Mouse (Mus musculus) layer of hippocampus, postnatal 14 days (tissue): ENCODE data around the gene Traip. TPM values are rescaled to one million over a fixed set of nuclear protein-coding genes. Genes with fewer than 3 reads are reported as not detected.

Experiments used
- DNase-seq, 2 experiments: peaks; one replicate each; pipeline ENCODE4 v3.0.0; 2021 to 2022; ENCODE audit warnings: low spot score in 2 of 2, mixed read lengths in 1 of 2
- total RNA-seq, 2 experiments: library from RNA; stranded (reverse); gene quantifications; 2 replicates each; pipeline ENCODE4 v1.2.3; 2021

Gene Traip
- total RNA-seq, 2 experiments from 2014 or later = 22.3 to 23.8 TPM

- no peak for DNase-seq
These were observed 17.7 kb upstream of the Traip start for GRCm38 (mm10) chr9:107932221-107932620.

- DNase-seq = peak in 1 of 2 experiments; percentile 40
These were observed 15.8 kb upstream of the Traip start for GRCm38 (mm10) chr9:107934146-107934545.

GRCm38 (mm10) chr9:107935374-107935773 is 14.6 kb upstream of the Traip start, which contains the start of gene Camkv:
Camkv (plus strand) TSS chr9:107935674.
- no peak for DNase-seq

DNA sequence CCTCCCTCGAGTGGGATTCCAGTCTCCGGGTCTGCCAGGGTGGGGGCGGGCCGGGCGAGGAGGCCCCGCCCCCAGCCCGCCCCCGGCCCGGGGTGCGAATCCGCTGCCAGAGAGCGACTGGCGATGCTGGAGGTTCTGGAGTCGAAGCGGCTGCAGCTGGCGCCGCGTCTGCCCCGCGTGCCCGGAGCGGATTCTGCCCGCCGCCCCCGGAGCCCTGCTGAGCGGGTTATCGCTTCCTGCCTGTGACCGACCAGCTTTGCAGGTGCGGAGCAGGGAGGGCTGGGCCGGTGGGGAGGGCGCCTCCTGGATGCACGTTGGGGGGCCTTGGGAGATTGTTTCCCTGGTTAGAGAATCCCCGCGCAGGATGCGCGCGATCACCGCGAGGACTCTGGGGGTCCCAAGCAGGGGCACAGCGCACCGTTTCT is 14.1 kb upstream of the Traip start:
- DNase-seq = peak; percentile 51 to 63

- DNase-seq = peak; percentile 53 to 67
These were observed 13.6 kb upstream of the Traip start for GRCm38 (mm10) chr9:107936215-107936822.

- DNase-seq = no peak
These were observed 13.1 kb upstream of the Traip start for GRCm38 (mm10) chr9:107936831-107937230.

DNA sequence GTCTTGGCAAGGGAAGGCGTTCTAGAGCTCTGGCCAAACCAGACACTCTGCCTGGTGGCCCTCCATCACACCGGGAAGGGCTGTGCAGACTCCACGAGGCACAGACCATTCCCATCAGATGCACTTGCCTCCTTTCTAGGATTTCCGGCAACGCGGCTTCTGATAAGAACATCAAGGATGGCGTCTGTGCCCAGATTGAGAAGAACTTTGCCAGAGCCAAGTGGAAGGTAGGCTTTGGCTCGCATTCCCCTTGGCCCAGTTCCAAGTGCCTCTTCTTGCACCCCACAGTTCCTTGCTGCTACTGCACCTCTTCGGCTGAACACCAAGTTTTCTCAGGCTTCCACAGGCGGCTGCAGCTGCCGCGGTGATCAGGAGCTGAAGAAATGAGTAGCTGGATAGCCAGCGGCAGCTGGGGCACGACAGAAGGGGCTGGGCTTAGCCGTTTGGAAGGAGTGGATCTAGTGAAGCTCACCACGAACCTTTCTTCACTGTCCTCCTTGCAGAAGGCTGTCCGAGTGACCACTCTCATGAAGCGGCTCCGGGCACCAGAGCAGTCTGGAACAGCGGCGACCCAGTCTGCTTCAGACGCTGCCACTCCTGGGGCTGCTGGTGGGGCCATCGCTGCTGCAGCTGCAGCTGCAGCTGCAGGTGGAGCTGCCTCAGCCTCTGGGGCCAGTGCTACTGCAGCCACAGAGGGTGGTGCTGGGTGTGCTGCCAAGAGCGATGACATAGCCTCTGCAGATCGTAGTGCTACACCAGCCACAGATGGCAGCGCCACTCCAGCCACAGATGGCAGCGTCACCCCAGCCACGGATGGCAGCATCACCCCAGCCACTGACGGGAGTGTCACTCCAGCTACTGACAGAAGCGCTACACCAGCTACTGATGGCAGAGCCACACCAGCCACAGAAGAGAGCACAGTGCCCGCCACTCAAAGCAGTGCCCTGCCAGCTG is 2.4 kb upstream of the Traip start:
- DNase-seq = no peak

DNA sequence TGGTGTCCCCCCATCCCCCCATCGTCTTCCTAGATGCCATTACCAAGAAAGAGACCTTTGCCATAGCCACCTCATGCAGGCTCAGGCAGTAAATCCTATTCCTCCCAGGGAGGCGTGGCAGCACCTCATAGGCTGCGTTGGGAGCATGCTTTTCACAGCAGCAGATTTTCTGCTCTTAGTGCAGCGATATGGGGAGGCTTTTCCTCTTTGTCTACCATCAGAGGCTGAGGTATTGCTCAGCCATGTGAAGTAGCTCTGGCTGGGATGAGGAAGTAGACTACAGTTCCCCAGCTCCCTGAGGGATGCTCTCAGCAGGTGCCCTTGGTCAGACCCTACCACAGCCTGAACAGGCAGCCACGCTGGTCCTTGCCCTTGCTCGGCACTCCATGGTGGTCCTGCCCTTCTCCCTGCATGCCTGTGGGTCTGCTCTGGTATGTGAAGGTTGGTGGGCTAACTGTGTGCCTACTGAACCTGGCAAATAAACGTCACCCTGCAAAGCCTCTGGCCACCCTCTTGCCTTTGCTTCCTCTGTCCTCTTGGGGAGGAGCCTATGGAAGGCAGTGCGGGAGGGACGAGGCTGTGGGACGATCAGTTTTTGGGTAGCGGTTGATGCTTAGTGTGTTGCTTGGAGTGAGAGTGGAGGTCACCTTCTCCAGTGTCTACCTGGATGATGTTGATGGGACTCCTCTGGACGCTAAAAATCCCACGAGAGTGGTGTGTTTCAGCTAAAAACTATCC is 583 bp upstream of the Traip start:
- no peak for DNase-seq

DNA sequence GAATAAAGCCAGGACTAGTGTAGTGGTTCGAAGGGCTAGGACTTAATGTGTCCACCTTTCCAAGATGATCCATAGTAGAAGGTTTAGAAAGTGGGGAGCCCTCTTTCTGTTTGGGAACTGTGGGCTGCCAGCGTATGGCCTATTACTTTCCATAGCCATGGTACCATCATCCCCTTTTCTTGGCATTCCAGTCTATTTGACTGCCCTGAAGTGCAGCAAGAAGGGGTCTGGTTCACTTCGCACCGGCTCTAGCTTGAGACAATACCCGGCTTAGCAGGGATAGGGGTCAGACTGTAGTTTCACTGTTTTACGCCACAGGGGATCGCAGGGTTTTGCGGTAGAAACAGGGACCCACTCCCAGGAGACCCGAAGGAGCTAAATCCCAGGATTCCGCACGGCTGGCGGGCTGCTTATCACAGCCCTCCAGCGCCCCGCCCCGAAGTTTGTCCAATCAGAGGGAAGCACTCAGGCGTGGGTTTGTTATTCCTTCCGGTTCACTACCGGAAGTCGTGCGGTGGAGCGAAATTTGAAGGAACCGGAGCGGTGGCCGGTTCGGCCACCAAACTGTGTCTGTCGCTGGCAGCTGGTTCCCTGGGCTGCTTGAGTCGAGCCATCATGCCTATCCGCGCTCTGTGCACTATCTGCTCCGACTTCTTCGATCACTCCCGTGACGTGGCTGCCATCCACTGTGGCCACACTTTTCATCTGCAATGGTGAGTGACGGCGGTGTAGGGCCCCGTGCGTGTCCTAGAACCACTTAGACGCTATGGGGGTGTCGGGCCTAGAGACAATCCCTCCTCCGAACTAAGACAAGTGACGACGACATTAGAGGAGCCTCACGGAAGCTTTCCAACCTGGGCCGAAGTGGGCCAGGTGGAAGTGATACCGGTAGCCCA is 772 bp downstream of the Traip start:
- peak; percentile 86 to 94 for DNase-seq

DNA sequence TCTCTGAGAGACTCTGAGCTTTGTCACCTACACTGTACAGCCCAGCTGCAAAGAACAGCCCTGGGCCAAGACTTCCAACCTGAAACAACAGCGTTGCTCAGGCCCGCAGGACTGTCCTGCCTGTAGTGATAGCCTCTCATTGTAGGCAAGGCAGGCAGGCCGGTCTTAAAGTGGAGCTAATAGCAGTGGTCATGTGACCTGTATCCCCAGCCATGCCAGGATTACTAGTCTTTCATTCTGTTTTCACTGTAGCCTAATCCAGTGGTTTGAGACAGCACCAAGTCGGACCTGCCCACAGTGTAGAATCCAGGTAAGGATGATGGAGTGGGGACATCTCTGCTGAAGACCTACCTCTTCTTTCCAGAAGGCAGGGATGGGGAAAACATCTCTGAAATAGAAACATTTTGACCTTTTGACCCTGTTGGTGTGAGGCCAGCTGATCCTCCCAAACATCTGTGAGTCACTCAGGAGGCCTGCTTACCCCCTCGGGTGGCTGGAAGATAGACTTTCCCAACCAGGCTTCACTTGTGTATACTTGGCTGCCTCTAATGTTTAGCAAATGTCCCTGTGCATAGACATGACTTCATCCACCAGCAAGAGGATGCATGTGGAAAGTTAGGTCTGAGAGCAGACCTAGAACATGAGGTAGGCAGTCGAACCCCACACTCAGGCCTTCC is 5.8 kb downstream of the Traip start:
- no peak for DNase-seq

- DNase-seq = no peak
These were observed 7.2 kb downstream of the Traip start for GRCm38 (mm10) chr9:107957141-107957540.

DNA sequence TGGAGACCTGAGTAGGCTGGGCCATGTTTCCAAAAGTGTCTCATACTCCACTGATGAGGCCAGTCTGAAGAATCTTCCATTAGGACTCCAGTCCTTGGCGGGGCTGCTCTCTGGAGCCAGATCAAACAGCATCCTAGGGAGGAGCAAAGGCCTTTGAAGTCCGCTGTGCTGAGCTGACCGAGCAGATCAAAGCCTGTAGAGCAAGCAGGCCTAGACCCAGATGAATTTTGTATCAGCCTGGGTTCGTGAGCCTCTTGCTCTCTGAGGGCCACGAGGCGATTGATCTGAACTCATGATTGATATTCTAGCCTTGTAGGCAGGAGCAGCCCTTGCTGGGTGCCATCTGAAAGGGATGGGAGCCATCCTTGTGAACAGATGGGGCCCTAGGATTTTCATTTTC is 10.0 kb downstream of the Traip start:
- DNase-seq = no peak

DNA sequence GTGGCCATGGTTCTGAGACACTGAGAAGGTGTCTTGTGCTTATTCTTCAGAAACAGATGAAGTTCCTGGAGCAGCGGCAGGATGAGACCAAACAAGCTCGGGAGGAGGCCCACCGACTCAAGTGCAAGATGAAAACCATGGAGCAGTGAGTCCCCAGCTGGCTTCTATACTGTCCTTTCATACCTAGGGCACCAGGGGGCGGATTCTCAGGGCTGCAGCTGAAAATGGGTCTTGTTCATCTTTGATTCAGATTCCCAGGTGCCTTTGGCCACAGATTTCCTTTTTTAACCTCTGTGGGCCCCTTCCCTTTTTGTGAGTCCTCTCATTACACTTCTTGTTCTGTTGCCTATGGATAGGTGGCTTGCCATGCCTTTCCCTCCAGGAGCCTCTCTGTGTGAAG is 11.0 kb downstream of the Traip start:
- DNase-seq = no peak

DNA sequence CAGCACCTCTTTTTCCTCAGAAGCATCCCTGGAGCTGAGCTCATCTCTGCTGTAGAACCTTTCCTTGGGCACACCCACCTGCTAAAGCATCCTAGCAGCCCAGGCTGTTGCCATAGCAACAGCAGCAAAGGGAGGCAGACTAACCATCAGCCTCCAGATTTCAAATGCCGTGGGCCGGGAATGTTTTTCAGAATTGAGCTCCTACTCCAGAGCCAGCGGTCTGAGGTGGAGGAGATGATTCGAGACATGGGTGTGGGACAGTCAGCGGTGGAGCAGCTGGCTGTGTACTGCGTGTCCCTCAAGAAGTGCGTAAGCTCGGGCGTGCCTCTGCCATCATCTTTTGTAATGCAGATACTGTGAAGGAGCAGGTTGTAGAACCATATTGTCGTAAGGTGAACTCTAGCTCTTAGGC is 11.4 kb downstream of the Traip start:
- DNase-seq = peak; percentile 62 to 71

DNA sequence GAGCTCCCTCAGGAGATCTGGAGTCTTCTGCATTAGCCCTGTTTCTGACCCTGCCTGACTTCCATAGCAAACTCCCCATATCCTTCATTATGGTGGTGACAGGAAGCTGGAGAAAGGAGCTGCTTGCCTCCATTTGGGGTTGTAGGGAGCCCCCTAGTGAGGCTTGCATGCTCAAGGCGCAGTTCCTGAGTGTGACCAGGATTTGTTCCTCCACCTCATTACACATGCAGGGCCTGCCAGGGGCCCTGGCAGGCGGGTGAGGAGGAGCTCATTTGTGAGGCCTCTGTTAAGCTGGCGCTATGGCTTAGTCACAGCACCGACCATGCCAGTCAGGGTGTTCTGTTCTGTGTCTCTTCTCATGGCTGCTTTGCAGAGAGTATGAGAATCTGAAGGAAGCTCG is 11.9 kb downstream of the Traip start:
- DNase-seq = peak; percentile 69 to 77

DNA sequence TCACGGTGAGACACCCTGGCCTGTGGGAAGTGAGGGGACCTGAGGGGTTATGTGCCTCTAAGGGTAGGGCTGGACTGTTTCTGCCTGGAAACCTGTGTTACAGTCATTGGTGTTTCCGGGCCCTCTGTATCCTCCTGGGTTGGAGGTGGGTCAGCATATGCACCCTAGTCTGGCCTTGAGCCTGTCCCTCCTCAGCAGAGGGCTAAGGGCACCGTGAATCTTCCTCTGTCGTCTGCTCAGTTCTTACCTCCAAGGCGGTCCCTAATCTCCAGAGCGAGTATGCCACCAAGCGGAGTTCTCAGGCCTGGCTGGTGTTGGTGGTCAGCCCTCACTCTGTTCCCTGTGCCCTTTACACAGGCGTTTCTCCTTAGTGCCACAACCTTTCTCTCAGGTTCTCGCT is 13.0 kb downstream of the Traip start:
- no peak for DNase-seq

DNA sequence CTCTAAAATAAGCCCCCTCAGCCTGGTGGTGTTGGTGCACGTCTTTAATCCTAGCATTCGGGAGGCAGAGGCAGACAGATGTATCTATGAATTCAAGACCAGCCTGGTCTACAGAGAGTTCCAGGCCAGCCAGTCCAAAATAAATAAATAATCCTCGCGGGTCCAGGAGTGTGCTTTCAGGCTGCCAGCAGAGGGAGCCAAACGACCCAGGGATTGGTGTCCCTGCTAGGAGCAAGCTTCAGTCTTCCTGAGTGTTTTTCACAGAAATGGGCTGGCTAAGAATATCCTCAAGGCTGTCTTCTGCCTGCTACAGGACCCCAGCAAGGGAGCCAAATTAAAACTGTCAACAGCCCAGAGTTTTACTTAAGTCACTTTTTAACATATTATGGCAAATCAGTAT is 13.8 kb downstream of the Traip start:
- DNase-seq = peak; percentile 63 to 81

GRCm38 (mm10) chr9:107964681-107965080 is 14.7 kb downstream of the Traip start:
- no peak for DNase-seq

- no peak for DNase-seq
These were observed 16.7 kb downstream of the Traip start for GRCm38 (mm10) chr9:107966676-107967075.

DNA sequence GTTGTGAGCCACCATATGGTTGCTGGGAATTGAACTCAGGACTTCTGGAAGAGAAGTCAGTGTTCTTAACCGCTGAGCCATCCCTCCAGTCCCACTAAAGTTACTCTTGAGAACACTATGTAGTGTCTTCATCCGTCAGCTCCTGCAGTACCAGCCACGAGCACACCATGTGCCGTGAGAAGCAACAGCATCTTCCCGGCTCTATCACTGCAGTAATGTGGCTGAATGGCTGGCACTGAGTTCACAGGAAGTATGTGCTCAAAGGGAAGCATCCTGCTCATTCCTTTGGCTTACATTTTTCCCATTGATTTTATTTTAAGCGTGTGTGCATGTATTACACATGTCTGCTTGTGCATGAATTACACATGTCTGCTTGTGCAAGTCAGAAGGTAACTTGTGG is 17.5 kb downstream of the Traip start:
- DNase-seq = no peak
